In the genomic region with DNA sequence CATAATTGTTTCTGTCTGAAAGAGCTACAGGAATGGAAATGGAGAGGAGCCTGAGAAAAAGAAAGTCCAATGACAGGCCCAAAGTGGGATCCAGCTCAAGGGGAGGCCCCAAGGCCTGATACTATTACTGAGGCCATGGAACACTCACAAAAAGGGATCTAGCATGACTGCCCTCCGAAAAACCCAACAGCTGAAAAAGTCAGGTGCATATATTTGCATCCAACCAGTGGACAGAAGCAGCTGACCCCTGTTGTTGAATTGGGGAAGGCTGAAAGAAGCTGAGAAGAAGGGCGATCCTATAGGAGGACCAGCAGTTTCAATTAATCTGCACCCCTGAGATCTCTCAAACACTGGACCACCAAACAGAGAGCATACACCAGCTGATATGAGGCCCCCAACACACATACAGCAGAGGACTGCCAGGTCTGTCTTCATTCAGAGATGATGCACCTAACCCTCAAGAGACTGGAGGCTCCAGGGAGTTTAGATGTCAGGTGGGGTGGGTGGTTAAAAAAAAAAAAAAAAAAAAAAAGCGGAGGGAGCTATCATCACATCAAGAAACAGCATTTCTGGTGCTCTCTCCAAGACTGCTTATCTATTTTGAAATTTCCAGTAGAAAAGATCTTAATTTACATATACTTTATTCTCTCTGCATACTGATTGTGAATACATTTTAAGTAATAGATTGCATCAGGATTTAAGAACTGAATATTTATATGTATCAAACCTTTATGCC, we compare ENCODE assay signal across 3 mouse cellular contexts. TPM values are rescaled to one million over a fixed set of nuclear protein-coding genes. Genes with fewer than 3 reads are reported as not detected.
DNase-seq lines count a peak whose midpoint lies in the region; TF ChIP-seq lines count a peak whose summit lies in the region.
"Not testable (repeated sequence)": the region's sequence is repeated elsewhere in the genome, so short reads cannot be mapped to it uniquely, and the experiment has no call there.

No protein-coding gene starts in this region.

- not testable (repeated sequence) for TF ChIP-seq CTCF in CH12.LX (conservative IDR thresholded peaks at IDR 0.05 in 1 of 2, IDR thresholded peaks at IDR 0.05 in 1 of 2; ENCODE audit: low read depth in 2 of 2, low read length in 2 of 2); MEL (IDR thresholded peaks at IDR 0.05 in 2 of 3, conservative IDR thresholded peaks at IDR 0.05 in 1 of 3; ENCODE audit: control insufficient read depth in 1 of 3, insufficient read depth in 1 of 3, low read depth in 2 of 3, low read length in 3 of 3, poor library complexity in 1 of 3, severe bottlenecking in 1 of 3)

- dilution Hi-C loops in CH12.LX (cut with MboI; ENCODE audit: extremely low pct_ligation_motif_present, extremely low pct_unique_long_range_greater_than_20kb, low sequenced_read_pairs): not testable (repeated sequence)

- DNase-seq in CH12.LX (ENCODE audit: extremely low read depth); MEL (ENCODE audit: low read depth, low spot score): not testable (repeated sequence)
- peak; percentile 24 for DNase-seq in heart, embryonic 10.5 days (ENCODE audit: low spot score)

- TF ChIP-seq RAD21 in CH12.LX (IDR thresholded peaks at IDR 0.05; ENCODE audit: low read depth, low read length); MEL (IDR thresholded peaks at IDR 0.05; ENCODE audit: low read depth, low read length): not testable (repeated sequence)

- not testable (repeated sequence) for TF ChIP-seq POLR2A in CH12.LX (IDR thresholded peaks at IDR 0.05; ENCODE audit: low read depth, low read length); MEL (IDR thresholded peaks at IDR 0.05; ENCODE audit: control insufficient read depth in 1 of 2, insufficient read depth in 1 of 2, low read depth in 1 of 2, low read length in 2 of 2, poor library complexity in 1 of 2)

- peaks cover 10 to 53% of the 10 kb centered on the region in 2 experiments for H3K4me1 ChIP-seq in CH12.LX (ENCODE audit: control insufficient read depth in 1 of 2, insufficient read depth in 2 of 2)
- H3K4me1 ChIP-seq in MEL (ENCODE audit: control insufficient read depth in 1 of 2, insufficient read depth in 2 of 2, low read length in 2 of 2); heart, embryonic 10.5 days: not testable (repeated sequence)

- TF ChIP-seq EP300 in CH12.LX (IDR thresholded peaks at IDR 0.05; ENCODE audit: low read length): 0 out of 2 replicates have a peak, but pooled peaks have one; percentile 9
- not testable (repeated sequence) for TF ChIP-seq EP300 in MEL (IDR thresholded peaks at IDR 0.05; ENCODE audit: low read depth in 1 of 2, low read length in 2 of 2)

- 82% methylated on average over 3 of the region's 3 CpGs for WGBS in heart, embryonic 10.5 days

- not testable (repeated sequence) for H3K36me3 ChIP-seq in CH12.LX (replicated peaks in 1 of 2; ENCODE audit: control insufficient read depth in 1 of 2, insufficient read depth in 1 of 2, low read length in 1 of 2); MEL (ENCODE audit: control insufficient read depth in 1 of 2, insufficient read depth in 2 of 2, low read length in 2 of 2); heart, embryonic 10.5 days

- 0 out of 2 replicates have a peak overlapping the region, but pooled peaks have one; percentile 35 for H3K9ac ChIP-seq in CH12.LX (ENCODE audit: insufficient read depth, low read depth)
- not testable (repeated sequence) for H3K9ac ChIP-seq in MEL (ENCODE audit: control insufficient read depth, low read depth, low read length, poor library complexity, severe bottlenecking)

- H3K4me3 ChIP-seq in CH12.LX (replicated peaks in 1 of 3; ENCODE audit: low read depth in 2 of 3, low read length in 2 of 3, poor library complexity in 1 of 3); MEL (ENCODE audit: control insufficient read depth in 1 of 2, insufficient read depth in 1 of 2, low read depth in 2 of 2, low read length in 2 of 2); heart, embryonic 10.5 days: not testable (repeated sequence)

- H3K9me3 ChIP-seq in CH12.LX (replicated peaks; ENCODE audit: low read length); MEL (replicated peaks; ENCODE audit: insufficient read depth, low read length); heart, embryonic 10.5 days: not testable (repeated sequence)

- in situ Hi-C loops in CH12.LX (cut with MboI; ENCODE audit: low pct_ligation_motif_present, low pct_unique_long_range_greater_than_20kb, low sequenced_read_pairs): not testable (repeated sequence)

- not testable (repeated sequence) for H3K79me2 ChIP-seq in CH12.LX (replicated peaks; ENCODE audit: control insufficient read depth, extremely low read depth, insufficient read depth, poor library complexity, severe bottlenecking); MEL (ENCODE audit: control insufficient read depth, insufficient read depth, low read length, poor library complexity)

- not testable (repeated sequence) for H3K27me3 ChIP-seq in CH12.LX (replicated peaks); MEL (ENCODE audit: control insufficient read depth in 1 of 2, insufficient read depth in 2 of 2, low read length in 2 of 2); heart, embryonic 10.5 days (ENCODE audit: insufficient read depth, poor library complexity, severe bottlenecking)

- not testable (repeated sequence) for H3K27ac ChIP-seq in CH12.LX (ENCODE audit: insufficient read depth, low read depth); MEL (ENCODE audit: control insufficient read depth, low read depth, low read length); heart, embryonic 10.5 days

- peak overlapping the region; percentile 81 for H3K4me2 ChIP-seq in CH12.LX (ENCODE audit: insufficient read depth, low read depth, poor library complexity, severe bottlenecking)

TF ChIP-seq in CH12.LX, 34 proteins besides CTCF, POLR2A, EP300 and RAD21:
- TF ChIP-seq BHLHE40 (IDR thresholded peaks at IDR 0.05; ENCODE audit: low read depth, low read length) (peak; percentile 54), ETS1 (conservative IDR thresholded peaks at IDR 0.05; ENCODE audit: low read depth, low read length) (peak; percentile 80), ZNF384 (IDR thresholded peaks at IDR 0.05; ENCODE audit: low read depth, low read length) (peak; percentile 84), MEF2A (IDR thresholded peaks at IDR 0.05; ENCODE audit: borderline replicate concordance, low read depth, low read length) (0 out of 2 replicates have a peak, but pooled peaks have one; percentile 25)

TF ChIP-seq in MEL, 35 proteins besides CTCF, POLR2A, EP300 and RAD21:
- peak; percentile 55 for TF ChIP-seq ZNF384 (IDR thresholded peaks at IDR 0.05; ENCODE audit: low read depth, low read length)
TF ChIP-seq in MEL: peak in this region for 1; not testable (repeated sequence) for 34.

RNA-seq across cellular contexts. Expression of gene Lclat1, which starts 45.2 kb away (rescaled TPM):
- 6.2 and 7.0 TPM in 2 replicates for total RNA-seq in CH12.LX (2012; rRNA removed)
- 5.1 and 6.3 TPM in 2 replicates for total RNA-seq in CH12.LX (2014; rRNA removed)
- polyA plus RNA-seq in CH12.LX (2012; ENCODE audit: insufficient read length, low read depth): 7.7 and 9.6 TPM in 2 replicates
- 9.4 and 9.6 TPM in 2 replicates for total RNA-seq in MEL (2012; rRNA removed)
- polyA plus RNA-seq in MEL (2012; ENCODE audit: insufficient read depth in 1 of 2, insufficient read length in 2 of 2, low read depth in 1 of 2, low replicate concordance in 2 of 2, missing spikeins in 1 of 2): 10 to 100 TPM in 1 of 2 experiments, not detected in 1; 10.5 TPM
- 24.4 and 37.9 TPM in 2 replicates for polyA plus RNA-seq in heart, embryonic 10.5 days (2016; fragmentation: Nextera tagmentation; extraction: Ambion mirVana)
